Mouse (Mus musculus): ENCODE results near the gene Adcyap1. TPM values are rescaled to one million over a fixed set of nuclear protein-coding genes. Genes with fewer than 3 reads are reported as not detected.

The Adcyap1 gene
- not detected in 2 replicates for polyA plus RNA-seq (2015; fragmentation: Nextera tagmentation; extraction: Ambion mirVana)

DNA sequence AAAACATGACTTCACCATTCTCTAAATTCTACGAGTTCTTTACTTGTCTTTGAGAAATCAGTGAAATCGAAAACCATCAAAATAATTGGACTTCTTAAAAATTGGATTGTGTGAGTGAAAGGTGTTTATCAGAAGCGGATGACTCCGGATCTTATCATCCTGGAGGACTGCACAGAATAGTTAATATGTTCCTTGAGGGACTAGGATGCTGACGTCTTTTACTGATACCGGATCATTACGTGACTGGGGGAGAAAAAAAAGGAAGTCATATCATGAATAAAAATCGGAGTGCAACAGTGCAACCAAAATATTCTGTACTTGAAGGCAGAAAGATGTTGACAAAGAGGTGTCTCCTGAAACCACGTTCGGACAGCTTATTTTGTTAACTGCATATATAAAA, at the start of gene Adcyap1:
Gene Adcyap1, plus strand, starts transcription at position 301 of the 400 bp plus-strand sequence.

